Mouse (Mus musculus) ES-E14 (cell line): Measurements from ENCODE around the gene Echs1.

ENCODE experiments used
- ZC3H11A ChIP-seq: IDR thresholded peaks from 2 replicates; pipeline ENCODE4 v1.6.1; 2012; ENCODE audit warnings: low read depth, mild to moderate bottlenecking, inconsistent platforms, low read length, borderline replicate concordance
- ZNF384 ChIP-seq: IDR thresholded peaks from 2 replicates; pipeline ENCODE4 v1.6.1; 2012; ENCODE audit warnings: low read depth, low read length, inconsistent platforms

DNA sequence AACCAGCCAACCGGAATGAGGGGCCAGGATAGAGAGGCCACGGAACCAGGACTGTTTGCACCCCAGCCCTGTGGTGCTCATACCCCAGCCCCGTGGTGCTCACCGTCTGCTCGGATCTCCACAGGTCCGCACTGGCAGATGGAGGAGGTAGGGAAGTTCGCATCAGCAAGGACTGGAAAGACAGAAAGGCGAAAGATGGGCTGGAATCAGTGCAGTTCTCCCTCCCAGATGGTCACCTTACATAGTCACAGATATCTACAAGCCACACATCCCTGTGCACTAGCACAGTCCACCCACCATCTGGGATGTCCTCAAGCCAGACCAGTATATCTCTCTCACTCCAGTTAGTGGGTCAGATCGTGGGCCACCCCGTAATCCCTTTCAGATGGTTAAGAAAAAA lies 14.8 kb downstream of the Echs1 start:
- TF ChIP-seq ZNF384 (no peak), ZC3H11A (no peak)
